Mouse (Mus musculus) bone marrow, adult 2 months (tissue): Measurements from ENCODE around the gene Tuba1b. TPM values are rescaled to one million over a fixed set of nuclear protein-coding genes. Genes with fewer than 3 reads are reported as not detected.
"Not testable (repeated sequence)": the region's sequence is repeated elsewhere in the genome, so short reads cannot be mapped to it uniquely, and the experiment has no call there.

Source experiments
- H3K27ac ChIP-seq: fragments of 200-500 bp; 2 replicates; pipeline ENCODE4 v1.5.1; 2012; ENCODE audit warnings: low read depth, mild to moderate bottlenecking, control low read depth, inconsistent platforms, low read length; ENCODE audit not compliant: control insufficient read depth, poor library complexity, insufficient read depth
- H3K4me1 ChIP-seq: fragments of 200-500 bp; 2 replicates; pipeline ENCODE4 v1.6.1; 2011; ENCODE audit warnings: low read length; ENCODE audit not compliant: control insufficient read depth, insufficient read depth
- H3K4me3 ChIP-seq: fragments of 200-500 bp; replicated peaks from 2 replicates; pipeline ENCODE3; 2011; ENCODE audit warnings: mild to moderate bottlenecking, low read depth, low read length, control low read depth; ENCODE audit not compliant: control insufficient read depth
- CTCF ChIP-seq: fragments of 200-500 bp; IDR thresholded peaks from 2 replicates; pipeline ENCODE4 v1.5.1; 2011; ENCODE audit warnings: low read length, control low read depth; ENCODE audit not compliant: control insufficient read depth, insufficient read depth
- POLR2A ChIP-seq: fragments of 200-500 bp; IDR thresholded peaks from 2 replicates; pipeline ENCODE4 v1.6.1; 2011; ENCODE audit warnings: low read depth, mild to moderate bottlenecking, control low read depth, low read length, borderline replicate concordance; ENCODE audit not compliant: control insufficient read depth
- WGBS: fragments of 180-500 bp; shearing (Covaris S2); methylation state at CpG from one replicate; pipeline ENCODE4 v1.1.7; 2018; 5-methylcytosine and 5-hydroxymethylcytosine counted together
- polyA plus RNA-seq: library from polyadenylated mRNA; stranded (reverse); fragments of >200 nt; gene quantifications from 2 replicates; pipeline ENCODE4 v1.2.4, GENCODE M21; 2011; ENCODE audit warnings: low replicate concordance; ENCODE audit not compliant: missing spikeins, insufficient read depth, insufficient read length

Tuba1b gene
- polyA plus RNA-seq, 1 experiment: 942 TPM

DNA sequence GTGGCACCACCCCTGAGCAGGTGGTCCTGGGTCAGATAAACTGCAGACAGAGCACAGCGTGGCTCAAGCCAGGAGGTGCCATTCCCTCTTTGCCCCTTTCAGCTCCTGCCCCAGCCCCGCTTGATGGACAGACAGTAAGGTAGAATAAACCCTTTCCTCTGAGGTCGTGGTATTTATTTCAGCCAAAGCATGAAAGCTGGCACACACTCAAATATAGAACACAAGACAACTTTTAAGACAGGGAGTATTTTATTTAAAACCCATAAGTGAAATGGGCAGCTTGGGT is 15.2 kb upstream of the Tuba1b start:
- H3K4me3 ChIP-seq: no peak overlapping the region
- WGBS: 77% methylated on average over 3 of the region's 3 CpGs
- peaks cover 1% of the 10 kb centered on the region; the same call in 1 of the 2 replicates for H3K4me1 ChIP-seq
- no peak overlapping the region for H3K27ac ChIP-seq
- TF ChIP-seq CTCF (no peak), POLR2A (no peak)

DNA sequence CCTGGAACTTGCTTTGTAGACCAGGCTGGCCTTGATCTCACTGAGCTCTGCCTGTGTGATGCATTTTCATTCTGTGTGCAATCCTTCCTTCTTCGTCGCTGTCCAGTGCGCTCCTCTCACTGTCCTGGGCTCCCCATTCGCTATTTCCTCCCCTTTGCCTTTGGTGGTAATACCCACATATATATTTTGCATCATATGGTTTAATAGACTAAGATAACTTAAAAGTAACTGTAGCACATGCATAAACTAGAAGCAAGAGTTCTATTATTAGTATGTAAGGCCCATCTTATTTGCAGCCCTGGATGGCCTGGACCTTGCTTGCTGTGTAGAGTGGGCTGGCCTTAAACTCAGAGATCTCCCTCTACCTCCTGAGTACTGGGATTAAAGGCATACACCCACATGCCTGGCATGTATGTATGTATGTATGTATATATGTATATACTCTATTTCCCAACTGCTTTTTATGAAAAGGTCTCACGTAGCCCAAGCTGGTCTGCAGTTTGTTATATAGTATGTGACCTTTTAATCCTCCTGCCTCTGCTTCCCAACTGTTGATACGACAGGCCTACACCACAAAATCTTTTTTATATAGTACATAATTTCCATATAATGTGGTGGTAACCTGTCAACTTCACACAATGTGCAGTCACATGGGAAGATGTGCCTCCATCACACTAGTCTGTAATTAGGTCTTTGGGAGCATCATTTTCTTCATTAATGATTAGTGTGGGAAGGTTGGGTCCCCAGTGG is 14.7 kb upstream of the Tuba1b start:
- 87% methylated on average over 6 of the region's 6 CpGs for WGBS
- TF ChIP-seq CTCF (no peak), POLR2A (no peak)
- H3K4me1 ChIP-seq: peaks cover 1% of the 10 kb centered on the region; the same call in 1 of the 2 replicates
- H3K4me3 ChIP-seq: no peak overlapping the region
- no peak overlapping the region for H3K27ac ChIP-seq

DNA sequence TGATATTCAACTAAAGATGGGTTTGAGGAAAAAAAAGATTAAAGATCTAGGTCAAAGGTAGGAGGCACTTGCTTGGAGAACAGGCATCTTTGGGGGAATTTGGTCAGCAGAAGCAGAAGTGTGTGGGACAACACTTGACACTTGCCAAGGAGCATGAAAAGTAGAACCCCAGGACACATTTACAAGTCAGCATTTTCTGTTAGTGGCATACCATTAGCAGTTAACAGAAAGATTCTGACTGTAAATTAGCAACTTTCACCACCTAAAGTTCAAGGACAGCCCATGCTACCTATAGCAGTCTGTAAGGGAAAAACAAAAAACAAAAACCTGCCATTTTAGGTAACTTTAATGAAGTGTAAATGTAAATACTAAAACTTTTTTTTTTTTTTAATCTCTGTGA is 14.0 kb upstream of the Tuba1b start:
- Histone ChIP-seq H3K27ac (no peak overlapping the region), H3K4me1 (no peaks in the 10 kb centered on the region; the same call in 1 of the 2 replicates), H3K4me3 (no peak overlapping the region)
- TF ChIP-seq CTCF (no peak), POLR2A (no peak)

DNA sequence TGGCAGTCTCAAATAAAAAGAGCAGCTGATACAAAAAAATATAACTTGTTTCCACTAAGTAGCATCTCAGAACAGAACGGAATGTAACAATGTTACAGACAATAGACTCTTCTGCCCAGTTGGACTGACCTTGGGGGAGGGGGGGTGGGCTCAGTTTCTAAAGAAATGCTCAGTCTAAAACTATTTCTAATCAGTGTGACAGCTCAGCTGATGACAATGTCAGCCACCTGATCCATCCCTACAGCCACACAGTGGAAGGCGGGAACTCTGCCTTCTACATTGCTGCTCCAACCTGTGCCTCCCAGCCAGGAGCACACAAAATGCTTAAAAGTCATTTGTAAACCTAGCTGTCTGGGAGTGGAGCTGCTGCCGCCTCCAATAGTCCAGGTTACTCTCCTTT is 13.5 kb upstream of the Tuba1b start:
- no peaks in the 10 kb centered on the region; the same call in 1 of the 2 replicates for H3K4me1 ChIP-seq
- H3K27ac ChIP-seq: no peak overlapping the region
- WGBS: 84% methylated on average over 3 of the region's 3 CpGs
- TF ChIP-seq CTCF: no peak
- TF ChIP-seq POLR2A: no peak
- H3K4me3 ChIP-seq: no peak overlapping the region

- TF ChIP-seq POLR2A (no peak), CTCF (no peak)
- Histone ChIP-seq H3K4me3 (no peak overlapping the region), H3K27ac (no peak overlapping the region), H3K4me1 (no peaks in the 10 kb centered on the region)
- WGBS: 91% methylated on average over 4 of the region's 4 CpGs
Measured at GRCm38 (mm10) chr15:98943133-98943532, 8.8 kb upstream of the Tuba1b start.

GRCm38 (mm10) chr15:98942081-98942480 is 7.7 kb upstream of the Tuba1b start:
- TF ChIP-seq POLR2A (no peak), CTCF (no peak)
- H3K27ac ChIP-seq: no peak overlapping the region

DNA sequence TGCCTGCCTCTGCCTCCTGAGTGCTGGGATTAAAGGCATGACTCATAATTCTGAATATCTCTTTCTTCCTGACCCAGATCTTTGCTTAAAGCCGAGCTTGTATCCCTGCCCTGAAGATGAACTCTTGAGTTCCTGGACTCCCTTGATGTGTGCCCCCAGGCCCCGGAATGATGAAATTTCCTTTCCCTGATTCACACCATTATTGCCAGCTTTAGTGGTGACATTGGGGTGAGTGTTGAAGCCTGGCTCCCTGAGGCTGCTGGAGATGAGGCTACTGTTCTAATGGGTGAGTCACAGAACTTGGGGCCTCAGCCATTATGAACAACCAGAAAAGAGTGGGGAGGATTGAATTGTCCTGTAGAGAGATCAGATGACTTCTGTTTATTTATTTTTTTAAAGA is 7.2 kb upstream of the Tuba1b start:
- TF ChIP-seq CTCF (no peak), POLR2A (no peak)
- no peak overlapping the region for H3K4me3 ChIP-seq
- 64% methylated on average over 2 of the region's 2 CpGs for WGBS
- H3K27ac ChIP-seq: no peak overlapping the region
- no peaks in the 10 kb centered on the region for H3K4me1 ChIP-seq

More at GRCm38 (mm10) chr15:98942081-98942480, 7.7 kb upstream of the Tuba1b start:
- Histone ChIP-seq H3K4me3 (no peak overlapping the region), H3K4me1 (no peaks in the 10 kb centered on the region)
- 87% methylated on average over 4 of the region's 4 CpGs for WGBS

GRCm38 (mm10) chr15:98940816-98941215 is 6.5 kb upstream of the Tuba1b start:
- Histone ChIP-seq H3K27ac (no peak overlapping the region), H3K4me3 (no peak overlapping the region), H3K4me1 (no peaks in the 10 kb centered on the region)
- WGBS: 82% methylated on average over 10 of the region's 10 CpGs
- TF ChIP-seq CTCF: no peak
- TF ChIP-seq POLR2A: no peak

DNA sequence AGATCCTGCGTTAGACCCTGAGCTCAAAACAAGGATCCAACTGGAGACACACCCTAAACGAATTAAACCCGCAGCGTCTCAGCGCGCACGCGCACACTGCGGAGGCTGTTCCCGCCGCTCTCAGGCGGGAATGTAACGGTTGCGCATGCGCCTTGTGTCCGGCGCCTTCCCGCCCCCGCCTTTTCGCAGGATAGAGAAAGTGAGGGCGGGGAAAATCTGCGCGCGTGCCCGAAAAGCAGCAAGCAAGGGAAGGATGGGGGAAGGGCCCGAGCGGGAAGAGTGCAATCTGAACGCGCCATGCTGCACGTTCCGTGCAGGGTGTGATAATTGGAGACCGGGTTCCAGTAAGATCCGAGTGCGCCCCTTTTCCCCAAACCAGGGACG is 540 bp downstream of the Tuba1b start:
- no peaks in the 10 kb centered on the region; the same call in 1 of the 2 replicates for H3K4me1 ChIP-seq
- H3K4me3 ChIP-seq: peak overlapping the region; percentile 97
- TF ChIP-seq POLR2A: no peak; the same call in 1 of the 2 replicates
- under 1% methylated on average over 35 of the region's 35 CpGs for WGBS
- peak overlapping the region; percentile 86 for H3K27ac ChIP-seq

GRCm38 (mm10) chr15:98933004-98933671 is 1.2 kb downstream of the Tuba1b start:
- 4% methylated on average over 8 of the region's 9 CpGs for WGBS

More at GRCm38 (mm10) chr15:98933004-98933671, 1.2 kb downstream of the Tuba1b start:
- H3K4me1 ChIP-seq: not testable (repeated sequence)
- Histone ChIP-seq H3K4me3 (peak overlapping the region; percentile 97), H3K27ac (peak overlapping the region; percentile 86; the same call in 1 of the 2 replicates)
